Mouse (Mus musculus) embryonic facial prominence, embryonic 10.5 days (tissue): ENCODE measurements around the gene Gm6899. TPM values are rescaled to one million over a fixed set of nuclear protein-coding genes. Genes with fewer than 3 reads are reported as not detected.

Experiments
- DNase-seq: peaks from one replicate; pipeline ENCODE4 v3.0.0-alpha.2; 2017; ENCODE audit warnings: low spot score
- H3K27ac ChIP-seq: fragments of 300-500 bp; sonication (generic); replicated peaks from 2 replicates; pipeline ENCODE4 v1.5.1; 2016; ENCODE audit warnings: mild to moderate bottlenecking
- H3K27me3 ChIP-seq: fragments of 300-500 bp; sonication (generic); replicated peaks from 2 replicates; pipeline ENCODE4 v1.6.1; 2016; ENCODE audit warnings: low read depth, mild to moderate bottlenecking; ENCODE audit not compliant: poor library complexity, severe bottlenecking
- H3K36me3 ChIP-seq: fragments of 300-500 bp; sonication (generic); replicated peaks from 2 replicates; pipeline ENCODE4 v1.6.1; 2016; ENCODE audit warnings: mild to moderate bottlenecking, moderate library complexity
- H3K4me1 ChIP-seq: fragments of 300-500 bp; sonication (generic); 2 replicates; pipeline ENCODE4 v1.6.1; 2016
- H3K4me3 ChIP-seq: fragments of 300-500 bp; sonication (generic); 2 replicates; pipeline ENCODE4 v1.5.1; 2016; ENCODE audit warnings: mild to moderate bottlenecking, moderate library complexity
- H3K9me3 ChIP-seq: fragments of 300-500 bp; sonication (generic); 2 replicates; pipeline ENCODE4 v1.6.1; 2016; ENCODE audit warnings: mild to moderate bottlenecking
- WGBS: fragments of 180-500 bp; shearing (Covaris S2); methylation state at CpG from one replicate; pipeline ENCODE4 v1.1.7; 2016; 5-methylcytosine and 5-hydroxymethylcytosine counted together
- polyA plus RNA-seq: library from polyadenylated mRNA; unstranded; fragments of >200 nt; fragmentation: Nextera tagmentation; extraction: Ambion mirVana; gene quantifications from 2 replicates; pipeline ENCODE4 v1.2.1, GENCODE M21; 2016

The Gm6899 gene
- polyA plus RNA-seq, 1 experiment from 2014 or later, result 0.26 TPM

- Histone ChIP-seq H3K27ac (no peak overlapping the region), H3K9me3 (no peaks in the 10 kb centered on the region), H3K4me3 (no peak overlapping the region), H3K36me3 (no peaks in the 10 kb centered on the region), H3K4me1 (no peaks in the 10 kb centered on the region), H3K27me3 (no peaks in the 10 kb centered on the region)
- 91% methylated on average over 4 of the region's 4 CpGs for WGBS
- DNase-seq, result no peak
Measured at GRCm38 (mm10) chr11:26600692-26601091, 7.7 kb downstream of the Gm6899 start.

GRCm38 (mm10) chr11:26601571-26602175 is 8.6 kb downstream of the Gm6899 start:
- Histone ChIP-seq H3K36me3 (no peaks in the 10 kb centered on the region), H3K4me3 (no peak overlapping the region), H3K4me1 (no peaks in the 10 kb centered on the region), H3K9me3 (no peaks in the 10 kb centered on the region), H3K27ac (no peak overlapping the region), H3K27me3 (no peaks in the 10 kb centered on the region)
- WGBS, result 85% methylated on average over 2 of the region's 2 CpGs
- DNase-seq, result no peak

- Histone ChIP-seq H3K4me3 (no peak overlapping the region), H3K4me1 (peaks cover 3% of the 10 kb centered on the region; the same call in 1 of the 2 replicates), H3K27ac (no peak overlapping the region), H3K27me3 (no peaks in the 10 kb centered on the region), H3K9me3 (no peaks in the 10 kb centered on the region), H3K36me3 (no peaks in the 10 kb centered on the region)
- no peak for DNase-seq
- WGBS, result 98% methylated on average over 1 of the region's 1 CpGs
Measured at GRCm38 (mm10) chr11:26604061-26604655, 11.1 kb downstream of the Gm6899 start.

GRCm38 (mm10) chr11:26608795-26609194 is 15.8 kb downstream of the Gm6899 start:
- Histone ChIP-seq H3K27ac (0 out of 2 replicates have a peak overlapping the region, but pooled peaks have one; percentile 8), H3K27me3 (no peaks in the 10 kb centered on the region), H3K4me1 (peaks cover 3% of the 10 kb centered on the region; the same call in 1 of the 2 replicates), H3K36me3 (no peaks in the 10 kb centered on the region), H3K4me3 (no peak overlapping the region), H3K9me3 (no peaks in the 10 kb centered on the region)
- DNase-seq, result peak; percentile 9
- 79% methylated on average over 10 of the region's 10 CpGs for WGBS

- H3K36me3 ChIP-seq, result no peaks in the 10 kb centered on the region
- no peaks in the 10 kb centered on the region for H3K27me3 ChIP-seq
- H3K4me3 ChIP-seq, result no peak overlapping the region
- no peaks in the 10 kb centered on the region for H3K4me1 ChIP-seq
- no peak for DNase-seq
- no peak overlapping the region for H3K27ac ChIP-seq
- no peaks in the 10 kb centered on the region for H3K9me3 ChIP-seq
- whole genome bisulfite sequencing, result 88% methylated on average over 2 of the region's 2 CpGs
Measured at GRCm38 (mm10) chr11:26618475-26619223, 25.6 kb downstream of the Gm6899 start.

GRCm38 (mm10) chr11:26622727-26623126 is 29.7 kb downstream of the Gm6899 start:
- Histone ChIP-seq H3K36me3 (no peaks in the 10 kb centered on the region), H3K9me3 (no peaks in the 10 kb centered on the region), H3K4me3 (no peak overlapping the region), H3K4me1 (no peaks in the 10 kb centered on the region), H3K27me3 (no peaks in the 10 kb centered on the region), H3K27ac (no peak overlapping the region)
- 86% methylated on average over 5 of the region's 5 CpGs for WGBS
- DNase-seq, result no peak

- H3K9me3 ChIP-seq, result no peaks in the 10 kb centered on the region
- no peaks in the 10 kb centered on the region for H3K27me3 ChIP-seq
- H3K4me1 ChIP-seq, result no peaks in the 10 kb centered on the region
- no peak overlapping the region for H3K27ac ChIP-seq
- no peak overlapping the region for H3K4me3 ChIP-seq
- no peaks in the 10 kb centered on the region for H3K36me3 ChIP-seq
- 91% methylated on average over 1 of the region's 1 CpGs for WGBS
- DNase-seq, result no peak
Measured at GRCm38 (mm10) chr11:26636239-26636638, 43.2 kb downstream of the Gm6899 start.

GRCm38 (mm10) chr11:26640314-26640785 is 47.3 kb downstream of the Gm6899 start:
- no peaks in the 10 kb centered on the region for H3K36me3 ChIP-seq
- no peak overlapping the region for H3K4me3 ChIP-seq
- H3K9me3 ChIP-seq, result no peaks in the 10 kb centered on the region
- 83% methylated on average over 8 of the region's 8 CpGs for WGBS
- DNase-seq, result no peak
- no peaks in the 10 kb centered on the region for H3K27me3 ChIP-seq
- no peak overlapping the region for H3K27ac ChIP-seq
- H3K4me1 ChIP-seq, result no peaks in the 10 kb centered on the region

GRCm38 (mm10) chr11:26642141-26642540 is 49.1 kb downstream of the Gm6899 start:
- DNase-seq, result no peak
- Histone ChIP-seq H3K4me1 (no peaks in the 10 kb centered on the region), H3K9me3 (no peaks in the 10 kb centered on the region), H3K4me3 (no peak overlapping the region), H3K36me3 (no peaks in the 10 kb centered on the region), H3K27ac (no peak overlapping the region), H3K27me3 (no peaks in the 10 kb centered on the region)
- 89% methylated on average over 1 of the region's 1 CpGs for WGBS

Other genes starting within 250 kb of the Gm6899 start
- 30.3 and 36.0 TPM in 2 replicates for gene Fancl, start 207.1 kb upstream of the Gm6899 start, polyA plus RNA-seq
- gene Vrk2, start 758 bp downstream of the Gm6899 start, polyA plus RNA-seq, result 23.0 and 24.9 TPM in 2 replicates